Mouse (Mus musculus): ENCODE measurements around the gene Upk3bl.
A peak's percentile ranks its signal among the peaks of the same experiment; 100 is the strongest.

Gene Upk3bl

DNA sequence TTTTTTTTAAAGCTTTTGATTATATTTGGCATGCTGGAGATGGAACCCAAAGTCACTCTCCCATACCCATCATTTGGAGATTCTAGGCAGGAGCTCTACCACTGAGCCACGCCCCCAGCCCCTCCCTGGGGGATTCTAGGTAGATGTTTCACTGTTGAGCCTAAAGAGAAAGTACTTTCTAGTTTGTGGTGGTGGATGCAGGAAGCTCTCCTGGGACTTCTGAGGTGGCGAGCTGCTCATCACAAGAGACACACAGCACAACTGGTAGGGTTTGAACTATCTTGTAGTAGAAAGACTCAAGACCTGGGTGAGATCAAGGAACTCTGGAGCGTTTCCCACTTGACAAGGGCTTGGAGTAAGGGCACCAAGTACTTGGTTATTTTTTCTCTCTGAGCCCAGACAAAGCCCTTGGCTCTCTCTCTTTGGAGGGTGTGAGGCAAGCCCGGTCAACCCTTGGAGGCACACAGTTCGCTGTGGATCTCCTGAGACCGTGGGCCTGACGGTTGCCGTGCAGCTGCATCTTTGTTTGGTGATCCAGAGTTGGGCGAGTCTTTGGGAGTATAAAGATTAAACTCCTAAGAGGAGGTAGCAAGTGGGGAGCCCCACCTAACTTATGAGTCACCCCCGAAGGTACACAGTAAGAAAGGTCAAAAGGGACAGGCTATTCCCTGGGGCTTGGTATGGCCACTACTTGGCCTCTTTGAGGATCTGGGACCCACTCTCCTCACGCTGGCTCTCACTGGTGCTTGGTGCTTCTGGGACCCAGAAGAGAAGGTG lies at the start of gene Upk3bl:
Gene Upk3bl, plus strand, starts transcription at position 192 of the 777 bp plus-strand sequence.
- no peak for DNase-seq

DNA sequence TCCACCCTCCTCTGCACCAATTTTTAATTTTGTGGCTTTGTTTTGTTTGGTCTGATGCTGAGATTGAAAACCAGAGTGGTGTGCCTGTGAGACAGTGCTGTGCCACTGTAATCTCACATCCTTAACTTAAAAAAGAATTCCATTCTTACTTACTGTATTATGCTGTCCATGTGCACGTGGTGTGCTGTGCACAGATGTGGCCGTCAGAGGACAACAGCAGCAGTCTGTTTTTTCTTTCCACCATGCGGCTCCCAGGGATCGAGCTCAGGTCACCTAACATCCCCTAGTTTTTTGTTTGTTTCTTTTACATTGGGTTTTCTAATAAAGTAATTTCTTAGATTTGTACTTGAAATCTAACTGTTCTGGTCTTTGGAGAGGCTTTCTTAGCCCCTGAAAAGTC lies 49.8 kb upstream of the Upk3bl start:
- no peak for DNase-seq

DNA sequence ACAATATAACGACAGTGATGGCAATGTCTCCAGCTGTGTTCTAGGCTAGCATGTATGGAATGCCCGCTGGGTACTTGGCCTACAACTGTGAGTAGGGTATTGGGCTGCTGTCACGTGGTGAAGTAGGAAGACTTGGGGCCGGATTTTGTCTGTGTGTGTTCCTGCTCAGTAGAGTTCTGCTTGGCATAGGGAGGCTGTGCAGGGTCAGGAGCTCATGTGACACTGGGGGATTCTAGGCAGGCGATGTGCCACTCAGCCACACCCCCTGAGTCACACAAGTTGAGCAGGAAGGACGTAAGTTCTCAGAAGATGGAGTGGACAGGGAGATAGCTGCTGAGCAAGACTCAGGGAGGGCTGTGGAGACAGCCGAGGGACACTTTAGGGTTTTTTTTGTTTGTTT lies 46.5 kb upstream of the Upk3bl start:
- no peak for DNase-seq

DNA sequence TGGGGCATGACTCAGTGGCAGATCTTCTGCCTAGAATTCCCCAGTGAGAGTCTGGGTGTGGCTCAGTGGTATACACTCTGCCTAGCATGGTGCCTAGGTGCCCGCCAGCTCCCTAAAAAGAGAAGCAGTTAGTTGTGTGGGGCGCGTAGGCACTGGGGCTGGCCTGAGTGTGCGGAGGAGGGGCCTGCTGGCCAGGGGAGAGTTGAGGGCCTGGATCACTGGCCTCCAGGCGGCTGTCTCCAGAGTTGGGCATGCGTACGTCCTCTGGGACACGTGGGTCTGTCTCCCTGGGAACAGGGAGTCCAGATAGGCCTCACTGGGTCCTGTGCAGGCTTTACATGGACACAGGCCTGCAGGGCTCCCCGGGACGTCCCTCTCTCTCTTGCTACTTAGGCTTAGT lies 39.4 kb upstream of the Upk3bl start:
- no peak for DNase-seq

DNA sequence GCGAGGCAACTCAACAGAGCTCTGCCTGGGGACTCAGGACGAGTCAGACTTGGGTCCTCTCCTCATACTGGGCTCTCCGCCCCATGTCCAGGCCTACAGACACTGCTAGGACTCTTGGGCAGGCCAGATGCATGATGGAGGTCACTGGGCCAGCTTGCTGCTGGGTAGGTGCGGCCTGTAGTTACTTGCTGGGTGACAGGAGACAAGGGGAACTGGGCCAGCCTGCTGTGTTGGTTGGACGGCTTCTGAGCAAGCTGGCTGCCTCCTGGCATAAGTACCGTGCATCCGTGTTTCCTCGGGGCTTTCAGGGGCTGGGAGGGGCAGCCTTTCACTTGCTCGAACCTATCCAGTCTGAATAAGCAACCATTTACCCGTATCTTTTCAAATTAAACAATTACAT lies 38.7 kb upstream of the Upk3bl start:
- DNase-seq = no peak

DNA sequence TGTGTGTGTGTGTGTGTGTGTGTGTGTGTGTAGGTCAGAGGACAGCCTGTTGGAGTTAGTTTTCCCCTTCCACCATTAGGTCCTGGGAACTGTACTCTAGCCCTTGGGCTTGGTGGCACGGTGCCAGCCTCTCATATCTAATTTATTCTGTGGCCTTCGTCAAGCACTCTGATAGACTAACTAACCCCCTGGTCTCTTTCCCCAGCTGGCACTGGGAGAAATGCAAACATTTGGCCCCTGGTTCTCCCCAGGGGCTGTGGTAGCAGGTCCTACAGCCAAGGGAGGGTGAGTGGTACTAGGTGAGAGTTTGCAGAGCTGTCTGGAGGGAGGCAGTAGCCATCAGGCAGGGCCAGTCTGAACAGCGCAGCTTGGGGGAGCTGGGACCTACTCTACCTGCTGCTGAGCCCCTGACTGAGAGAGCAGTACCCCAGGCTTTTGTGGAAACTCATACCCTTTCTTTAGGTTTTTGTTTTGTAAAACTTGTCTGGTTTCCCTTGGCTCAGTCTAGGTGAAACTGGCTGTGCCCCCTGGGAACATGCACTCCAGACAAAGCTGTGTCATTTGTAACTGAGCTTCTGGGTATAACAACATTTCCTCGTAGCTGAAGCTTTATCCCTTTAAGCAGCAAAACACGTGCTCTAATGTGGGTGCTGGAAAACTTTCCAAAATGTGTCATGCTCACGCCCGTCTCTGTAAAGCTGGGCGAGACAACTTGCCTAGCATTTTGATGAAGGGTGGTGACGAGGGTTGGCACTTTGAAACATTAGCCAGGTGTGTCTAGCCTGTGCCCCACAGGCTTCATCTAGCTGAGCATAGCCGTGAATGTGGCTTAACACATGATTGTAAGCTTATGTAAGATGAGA lies 38.0 kb upstream of the Upk3bl start:
- peak in 1 of 2 experiments; percentile 20 for DNase-seq

DNA sequence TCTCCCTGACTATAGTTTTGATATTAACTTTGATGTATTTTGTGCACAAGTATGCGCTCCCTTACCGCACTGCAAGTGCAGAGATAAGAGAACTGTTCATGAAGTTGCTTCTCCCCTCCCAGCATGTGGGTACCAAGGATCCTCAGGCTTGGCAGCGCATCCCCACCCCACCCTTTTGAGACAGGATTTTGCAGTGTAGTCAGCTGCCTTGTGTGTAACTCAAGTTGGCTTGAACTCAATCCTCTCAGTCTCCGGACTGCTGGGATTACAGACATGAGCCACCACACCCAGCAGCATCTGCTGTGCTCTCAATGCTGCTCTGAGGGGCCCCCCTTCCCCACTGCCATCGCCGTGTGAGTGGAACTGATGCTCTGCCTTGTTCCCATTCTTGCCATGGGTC lies 37.0 kb upstream of the Upk3bl start:
- DNase-seq = no peak

GRCm38 (mm10) chr5:136018726-136019125 lies 35.6 kb upstream of the Upk3bl start:
- DNase-seq = no peak

- no peak for DNase-seq
These were observed 34.4 kb upstream of the Upk3bl start for GRCm38 (mm10) chr5:136019907-136020306.

DNA sequence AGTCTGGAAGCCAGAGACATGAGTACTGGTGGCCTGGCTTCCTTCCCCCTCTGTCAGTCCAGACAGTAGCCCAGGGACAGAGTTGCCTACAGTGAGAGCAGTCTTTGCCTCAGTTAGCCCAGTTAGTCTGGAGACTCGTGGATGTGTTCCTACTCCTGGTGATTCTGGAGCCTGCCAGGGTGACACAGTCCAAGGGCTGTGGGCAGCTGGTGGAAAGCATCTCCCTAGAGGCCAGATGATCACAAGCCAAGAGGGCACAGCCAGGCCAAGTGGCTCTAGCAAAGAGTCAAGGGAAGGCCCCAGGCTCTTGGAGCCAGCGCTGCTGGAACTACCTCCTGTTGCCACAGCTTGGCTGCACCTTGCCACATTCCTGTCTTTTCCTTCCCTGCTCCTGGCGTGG lies 28.6 kb upstream of the Upk3bl start:
- peak; percentile 40 to 47 for DNase-seq

GRCm38 (mm10) chr5:136026859-136027258 lies 27.4 kb upstream of the Upk3bl start:
- DNase-seq = no peak

DNA sequence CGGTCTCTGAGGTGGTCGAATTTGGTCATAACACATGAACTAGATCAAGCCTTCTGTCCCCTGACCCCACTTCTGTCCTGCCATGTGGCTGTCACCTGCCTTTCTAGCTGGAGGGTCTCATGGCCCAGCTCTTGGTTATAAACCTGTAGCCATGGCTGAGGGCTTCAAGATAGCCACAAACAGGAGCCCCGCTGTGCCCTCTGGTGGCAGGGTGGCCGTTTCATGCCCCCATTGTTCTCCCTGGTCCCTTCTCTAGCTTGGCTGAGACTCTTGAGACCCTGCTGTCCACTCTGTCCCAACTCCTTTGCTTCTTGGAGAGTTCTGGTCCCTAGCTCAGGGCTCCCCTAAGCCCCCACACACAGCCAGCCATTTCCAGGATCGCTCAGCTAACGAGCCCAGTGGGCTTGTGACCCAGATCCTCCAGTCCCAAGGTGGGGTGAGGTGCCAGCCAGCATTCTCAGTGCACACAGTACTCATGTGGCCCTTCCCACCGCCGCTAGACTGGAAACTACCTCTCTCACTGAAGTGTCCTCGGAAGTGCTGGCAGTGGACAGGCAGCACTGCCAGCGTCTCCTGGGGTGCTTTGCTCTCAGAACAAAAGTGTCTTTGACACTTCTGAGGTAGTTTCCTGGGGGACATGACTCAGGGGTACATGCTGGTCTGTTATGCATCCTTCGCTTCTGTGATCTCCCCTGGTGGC lies 26.5 kb upstream of the Upk3bl start:
- DNase-seq = no peak

DNA sequence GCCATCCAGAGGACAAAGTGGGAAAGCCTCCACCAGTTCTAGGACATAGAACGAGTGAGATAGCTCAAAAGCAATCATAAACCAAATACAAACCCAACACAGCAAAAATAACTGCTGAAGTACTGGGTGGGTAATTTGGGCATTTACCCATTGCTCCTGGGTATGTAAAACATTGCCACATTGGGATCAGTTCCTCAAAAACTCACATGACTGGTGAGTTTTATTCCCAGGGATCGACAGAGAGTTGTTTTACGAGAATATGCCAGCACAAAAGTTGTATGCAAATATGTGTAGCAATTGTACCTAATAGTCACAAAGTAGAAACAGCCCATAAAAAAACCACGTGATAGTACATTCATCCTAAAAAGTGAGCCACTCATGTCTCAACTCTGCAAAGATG lies 19.4 kb upstream of the Upk3bl start:
- no peak for DNase-seq

DNA sequence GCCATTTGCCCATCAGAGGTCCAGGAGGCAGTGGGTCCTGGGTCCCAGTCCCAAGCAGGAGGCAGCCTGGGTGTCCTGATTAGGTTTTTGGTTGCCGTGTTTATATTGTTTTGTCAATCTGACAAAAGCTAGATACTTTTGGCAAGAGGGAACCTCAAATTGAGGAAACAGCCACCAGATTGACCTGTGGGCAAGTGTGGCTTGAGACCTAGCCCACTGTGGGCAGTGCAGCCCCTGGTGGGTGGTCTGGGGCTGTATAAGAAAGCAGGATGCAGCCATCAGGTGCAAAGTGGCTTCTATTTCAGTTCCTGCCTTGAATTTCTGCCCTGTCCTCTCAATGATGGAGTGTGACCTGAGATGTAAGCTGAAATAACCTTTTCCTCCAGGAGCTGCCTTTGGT lies 19.0 kb upstream of the Upk3bl start:
- no peak for DNase-seq

DNA sequence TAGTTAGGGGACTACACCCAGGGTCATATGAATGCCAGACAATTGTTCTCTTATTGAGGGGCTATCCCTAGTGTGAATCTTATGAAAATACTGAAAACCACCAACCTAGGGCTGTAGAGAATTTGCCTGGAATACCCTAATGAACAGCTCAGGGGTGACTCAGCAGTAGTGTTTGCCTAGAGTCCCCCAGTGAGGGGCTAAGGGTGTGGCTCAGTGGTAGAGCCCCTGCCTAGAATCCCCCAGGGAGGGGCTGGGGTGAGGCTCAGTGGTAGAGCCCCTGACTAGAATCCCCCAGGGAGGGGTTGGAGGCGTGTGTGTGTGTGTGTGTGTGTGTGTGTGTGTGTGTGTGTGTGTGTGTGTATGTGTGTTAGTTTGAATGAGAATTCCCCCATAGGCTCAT lies 17.6 kb upstream of the Upk3bl start:
- no peak for DNase-seq

- no peak for DNase-seq
These were observed 15.8 kb upstream of the Upk3bl start, which contains the start of gene Upk3b for GRCm38 (mm10) chr5:136038258-136039214. Upk3b (plus strand) TSS chr5:136038496.

DNA sequence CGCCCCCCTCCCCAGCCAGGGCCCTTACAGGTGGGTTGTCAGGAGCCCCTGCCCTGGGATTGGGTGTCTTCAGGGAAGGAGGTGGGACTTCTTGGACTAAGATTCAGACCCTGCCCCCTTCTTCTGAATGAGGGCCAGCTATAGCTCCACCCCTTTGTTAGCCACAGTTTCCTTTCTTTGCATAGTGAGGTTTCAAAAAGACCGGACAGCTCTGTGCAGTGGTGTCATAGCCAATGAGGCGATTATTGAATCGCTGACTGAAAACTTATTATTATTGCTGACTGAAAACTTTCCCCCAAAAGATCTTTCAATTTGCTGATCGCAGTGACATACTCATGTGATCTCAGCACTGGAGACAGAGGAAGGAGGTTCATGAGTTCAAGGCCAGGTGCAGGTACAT lies 14.1 kb upstream of the Upk3bl start:
- DNase-seq = no peak

DNA sequence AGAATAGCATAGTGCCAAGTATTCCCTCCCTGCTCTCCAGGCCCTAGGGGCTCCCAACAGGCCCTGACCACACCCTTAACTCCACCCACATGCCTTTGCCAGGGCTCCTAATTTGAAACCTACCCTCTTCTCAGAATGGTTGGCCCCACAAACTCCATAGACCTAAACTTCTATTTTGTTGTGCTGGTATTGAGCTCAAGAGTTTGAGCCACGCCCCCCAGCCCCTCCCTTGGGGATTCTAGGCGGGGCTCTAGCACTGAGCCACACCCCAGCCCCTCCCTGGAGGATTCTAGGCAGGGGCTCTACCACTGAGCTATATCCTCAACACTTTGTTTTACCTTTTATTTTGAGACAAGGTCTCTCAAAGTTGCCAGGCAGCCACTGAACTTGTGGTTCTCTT lies 13.0 kb upstream of the Upk3bl start:
- DNase-seq = no peak

GRCm38 (mm10) chr5:136041666-136042065 lies 12.6 kb upstream of the Upk3bl start:
- no peak for DNase-seq

DNA sequence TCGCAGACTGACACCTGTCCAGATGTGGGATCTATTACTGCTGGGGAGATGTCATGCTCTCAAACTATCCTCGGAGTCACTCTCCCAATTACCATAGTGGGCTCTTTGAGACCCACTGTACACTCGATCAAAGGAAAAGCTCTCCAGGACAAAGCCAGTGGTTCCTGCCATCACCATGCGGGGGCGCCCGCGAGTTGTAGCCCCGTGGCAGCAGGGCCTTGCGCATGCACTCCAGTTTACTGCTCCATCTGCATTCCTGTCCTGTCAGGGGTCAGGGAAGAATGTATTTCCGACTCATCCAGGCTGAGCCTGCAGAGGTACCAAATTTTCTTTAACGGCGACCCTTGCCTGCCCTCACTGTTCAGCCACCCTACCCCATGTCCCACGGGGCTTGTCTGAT lies 9.4 kb upstream of the Upk3bl start:
- DNase-seq = no peak

DNA sequence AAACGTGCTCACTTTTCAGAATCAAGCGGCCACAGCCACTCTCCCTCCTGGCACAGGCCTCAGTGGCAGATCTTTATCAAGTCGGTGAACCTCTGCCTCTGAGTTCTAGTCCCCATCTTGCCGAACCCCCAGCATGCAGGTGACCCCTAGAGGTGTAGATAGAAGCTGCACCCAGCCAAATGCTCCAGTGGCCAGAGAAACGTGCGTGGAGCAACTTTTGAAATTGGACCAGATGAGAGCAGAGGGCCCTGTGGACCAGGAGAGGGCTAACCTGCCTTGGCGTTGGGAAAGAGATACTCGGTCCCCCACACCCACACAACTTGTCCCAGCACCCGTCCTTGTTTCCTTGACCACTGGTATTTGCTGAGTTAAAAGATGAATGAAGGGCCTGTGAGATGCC lies 8.9 kb upstream of the Upk3bl start:
- DNase-seq = peak in 1 of 2 experiments; percentile 30

GRCm38 (mm10) chr5:136045987-136046386 lies 8.3 kb upstream of the Upk3bl start:
- peak; percentile 80 to 88 for DNase-seq
